Mouse (Mus musculus) CH12.LX (cell line): ENCODE measurements around the gene Prss12.

Source experiments
- CHD1 ChIP-seq: IDR thresholded peaks from 2 replicates; pipeline ENCODE4 v1.6.1; 2012; ENCODE audit warnings: low read depth, low read length, improper control_type of control experiment, inconsistent platforms
- CTCF ChIP-seq, 2 experiments: IDR thresholded peaks in 1 of 2; conservative IDR thresholded peaks in 1 of 2; 2 replicates each; pipeline ENCODE4 v1.5.1; 2011 to 2012; ENCODE audit warnings: low read depth in 2 of 2, low read length in 2 of 2, improper control_type of control experiment in 1 of 2, inconsistent platforms in 1 of 2, mild to moderate bottlenecking in 1 of 2, moderate library complexity in 1 of 2
- EP300 ChIP-seq: IDR thresholded peaks from 2 replicates; pipeline ENCODE4 v1.6.1; 2011; ENCODE audit warnings: low read length, improper control_type of control experiment
- GABPA ChIP-seq: IDR thresholded peaks from 2 replicates; pipeline ENCODE4 v1.6.1; 2012; ENCODE audit warnings: low read depth, low read length, improper control_type of control experiment, inconsistent platforms; ENCODE audit not compliant: insufficient replicate concordance
- HCFC1 ChIP-seq: IDR thresholded peaks from 2 replicates; pipeline ENCODE4 v1.6.1; 2012; ENCODE audit warnings: low read depth, mild to moderate bottlenecking, inconsistent platforms, low read length, improper control_type of control experiment
- MAX ChIP-seq: IDR thresholded peaks from 2 replicates; pipeline ENCODE4 v1.6.1; 2011; ENCODE audit warnings: low read length, improper control_type of control experiment
- MAZ ChIP-seq: IDR thresholded peaks from 2 replicates; pipeline ENCODE4 v1.6.1; 2012; ENCODE audit warnings: low read depth, mild to moderate bottlenecking, inconsistent platforms, low read length, improper control_type of control experiment, moderate library complexity
- MEF2A ChIP-seq: IDR thresholded peaks from 2 replicates; pipeline ENCODE4 v1.6.1; 2014; ENCODE audit warnings: low read depth, mild to moderate bottlenecking, inconsistent platforms, low read length, improper control_type of control experiment, borderline replicate concordance
- NELFE ChIP-seq: IDR thresholded peaks from 2 replicates; pipeline ENCODE4 v1.6.1; 2011; ENCODE audit warnings: low read depth, low read length, improper control_type of control experiment
- POLR2A ChIP-seq: IDR thresholded peaks from 2 replicates; pipeline ENCODE4 v1.6.1; 2011; ENCODE audit warnings: low read depth, mild to moderate bottlenecking, improper control_type of control experiment, low read length
- TCF12 ChIP-seq: IDR thresholded peaks from 2 replicates; pipeline ENCODE4 v1.6.1; 2014; ENCODE audit warnings: low read depth, mild to moderate bottlenecking, inconsistent platforms, low read length, improper control_type of control experiment
- USF2 ChIP-seq: conservative IDR thresholded peaks from 2 replicates; pipeline ENCODE4 v1.6.1; 2011; ENCODE audit warnings: low read depth, low read length, improper control_type of control experiment
- ZKSCAN1 ChIP-seq: IDR thresholded peaks from 2 replicates; pipeline ENCODE4 v1.6.1; 2012; ENCODE audit warnings: low read depth, inconsistent platforms, low read length, improper control_type of control experiment, borderline replicate concordance
- ZNF384 ChIP-seq: IDR thresholded peaks from 2 replicates; pipeline ENCODE4 v1.6.1; 2012; ENCODE audit warnings: low read depth, low read length, improper control_type of control experiment, inconsistent platforms

DNA sequence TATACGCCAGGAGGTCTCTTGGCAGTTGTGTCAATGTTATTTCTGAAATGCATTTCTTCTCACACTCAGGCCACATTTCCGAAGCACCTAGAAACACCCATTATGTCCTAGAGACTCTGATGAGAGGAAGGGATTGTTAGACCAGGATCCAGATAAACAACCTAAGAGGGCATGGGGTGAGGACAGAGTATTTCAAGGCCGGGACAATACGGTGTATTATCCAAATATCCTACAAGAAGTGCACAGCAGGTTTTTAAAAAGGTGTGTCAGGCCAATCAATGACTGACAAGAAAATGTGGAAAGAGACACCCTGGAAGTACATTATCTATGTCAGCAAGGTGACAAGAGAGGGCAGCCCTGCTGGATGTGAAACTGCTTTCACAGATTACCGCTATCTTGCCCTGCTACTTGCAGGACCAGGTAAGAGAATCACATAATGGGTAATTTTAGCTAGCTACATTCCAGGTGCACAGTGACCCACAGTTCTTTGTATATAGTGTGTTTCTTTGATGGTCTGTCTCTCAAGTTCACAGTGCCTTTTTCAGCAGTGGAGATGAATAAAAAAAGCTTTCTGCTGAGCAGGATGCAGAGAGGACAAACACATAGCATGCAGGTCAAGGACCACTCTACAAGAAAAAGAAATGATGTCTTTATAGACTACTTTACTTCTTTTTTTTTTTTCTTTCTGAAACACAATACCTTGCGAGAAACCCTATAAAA, 97.0 kb downstream of the Prss12 start:
- TF ChIP-seq POLR2A: no peak
- TF ChIP-seq EP300: no peak
- no peak for TF ChIP-seq NELFE
- TF ChIP-seq HCFC1: no peak
- no peak for TF ChIP-seq ZNF384
- TF ChIP-seq TCF12: no peak
- no peak for TF ChIP-seq CTCF (conservative IDR thresholded peaks at IDR 0.05 in 1 of 2, IDR thresholded peaks at IDR 0.05 in 1 of 2; ENCODE audit: low read depth in 2 of 2, low read length in 2 of 2)
- no peak for TF ChIP-seq USF2
- no peak for TF ChIP-seq MAZ
- no peak for TF ChIP-seq MEF2A
- no peak for TF ChIP-seq CHD1
- TF ChIP-seq ZKSCAN1: no peak
- no peak for TF ChIP-seq GABPA
- no peak for TF ChIP-seq MAX
